Mouse (Mus musculus): ENCODE data around the gene Fbxw7. TPM values are rescaled to one million over a fixed set of nuclear protein-coding genes. Genes with fewer than 3 reads are reported as not detected.

The Fbxw7 gene
- polyA plus RNA-seq (2012; rRNA removed; ENCODE audit: low replicate concordance): 2.4 and 4.7 TPM in 2 replicates

GRCm38 (mm10) chr3:84814762-84815381, at the start of gene Fbxw7:
Fbxw7 (plus strand) TSS chr3:84815268.

Other genes starting within 250 kb of the Fbxw7 start
- 7.0 and 12.4 TPM in 2 replicates for gene Arfip1, start 232.6 kb upstream of the Fbxw7 start, polyA plus RNA-seq (2012; rRNA removed; ENCODE audit: low replicate concordance)
- gene Tigd4, start 221.7 kb upstream of the Fbxw7 start, polyA plus RNA-seq (2012; rRNA removed; ENCODE audit: low replicate concordance): 0.04 TPM in 1 of 2 replicates, not detected in the other
- 4.8 and 7.9 TPM in 2 replicates for gene Tmem154, start 149.1 kb upstream of the Fbxw7 start, polyA plus RNA-seq (2012; rRNA removed; ENCODE audit: low replicate concordance)